Mouse (Mus musculus) bone marrow, adult 2 months (tissue): ENCODE results near the gene Arr3.

Experiments
- CTCF ChIP-seq: fragments of 200-500 bp; IDR thresholded peaks from 2 replicates; pipeline ENCODE4 v1.5.1; 2011; ENCODE audit warnings: low read length, control low read depth; ENCODE audit not compliant: control insufficient read depth, insufficient read depth
- POLR2A ChIP-seq: fragments of 200-500 bp; IDR thresholded peaks from 2 replicates; pipeline ENCODE4 v1.6.1; 2011; ENCODE audit warnings: low read depth, mild to moderate bottlenecking, control low read depth, low read length, borderline replicate concordance; ENCODE audit not compliant: control insufficient read depth

DNA sequence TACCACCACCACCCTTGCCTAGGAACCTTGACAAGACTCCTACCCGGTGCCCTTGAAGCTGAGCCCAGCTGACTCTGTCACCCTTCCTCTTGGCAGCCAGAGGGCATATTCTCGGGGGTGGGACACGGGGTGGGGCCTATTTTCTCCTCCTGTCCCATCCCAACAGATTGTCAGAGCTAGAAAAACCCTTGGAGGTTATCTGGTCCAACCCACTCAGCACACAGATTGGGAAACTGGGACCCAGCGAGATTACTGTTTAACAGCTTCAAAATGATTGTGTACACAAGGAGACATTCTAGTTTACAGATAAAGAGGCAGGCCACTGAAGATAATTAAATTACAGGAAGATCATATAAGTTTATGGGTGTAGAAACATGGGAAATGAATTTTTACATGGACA lies 10.5 kb upstream of the Arr3 start, which contains the start of gene P2ry4:
- TF ChIP-seq POLR2A (no peak), CTCF (no peak)
